Mouse (Mus musculus): ENCODE data around the gene Osbpl2.

Osbpl2 gene

DNA sequence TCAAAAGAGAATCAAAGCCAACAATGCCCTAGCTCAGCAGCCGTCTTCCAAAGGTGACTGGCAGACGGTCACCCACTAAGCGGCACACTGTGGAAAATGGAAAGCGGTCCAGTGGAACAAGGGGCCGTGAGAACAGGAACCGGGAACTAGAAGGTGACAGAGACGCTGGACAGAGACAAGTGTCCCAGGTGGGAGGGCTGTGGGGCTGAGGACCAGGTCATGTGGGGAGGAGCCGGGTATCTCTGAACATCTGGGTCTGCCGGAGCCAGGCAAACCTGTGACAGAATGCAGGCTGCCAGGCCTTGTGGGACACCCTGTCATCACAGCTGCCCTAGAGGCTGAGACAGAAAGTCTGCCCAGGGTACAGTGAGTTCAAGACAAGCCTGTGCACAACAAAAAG lies 85.4 kb downstream of the Osbpl2 start:
- no peak for DNase-seq

- DNase-seq, result no peak
These were observed 86.2 kb downstream of the Osbpl2 start for GRCm38 (mm10) chr2:180205083-180205955.

GRCm38 (mm10) chr2:180205956-180206280 lies 86.8 kb downstream of the Osbpl2 start:
- no peak for DNase-seq

DNA sequence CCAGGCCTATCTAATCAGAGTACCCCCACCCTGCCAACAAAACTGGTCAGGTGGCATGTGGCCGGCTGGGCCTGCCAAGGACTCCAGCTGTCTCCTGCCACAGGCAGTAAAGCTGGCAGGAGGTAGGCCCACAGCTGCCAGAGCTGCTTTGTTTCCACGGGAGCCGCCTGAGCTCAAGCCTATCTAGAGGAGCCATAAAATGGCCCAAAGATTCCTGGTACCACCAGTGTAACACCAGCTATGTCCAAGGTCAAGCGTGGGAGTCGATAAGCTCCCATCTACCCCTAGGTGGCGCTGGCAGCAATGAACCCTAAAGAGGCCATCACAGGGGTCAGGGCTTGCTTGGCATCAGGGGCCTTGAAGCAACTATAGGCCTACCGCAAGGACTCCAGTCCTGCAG lies 88.7 kb downstream of the Osbpl2 start:
- peak; percentile 69 for DNase-seq

- DNase-seq, result no peak
These were observed 89.9 kb downstream of the Osbpl2 start for GRCm38 (mm10) chr2:180208976-180209375.

- no peak for DNase-seq
These were observed 93.1 kb downstream of the Osbpl2 start for GRCm38 (mm10) chr2:180212255-180212654.
